Mouse (Mus musculus) embryonic fibroblast, embryonic 13.5 days (primary cell): ENCODE measurements around the gene Dgat2. TPM values are rescaled to one million over a fixed set of nuclear protein-coding genes. Genes with fewer than 3 reads are reported as not detected.

ENCODE experiments used
- H3K27ac ChIP-seq: 2 replicates; pipeline ENCODE4 v1.5.1; 2012; ENCODE audit warnings: low read length, control low read depth, inconsistent platforms; ENCODE audit not compliant: insufficient read depth
- H3K4me1 ChIP-seq: 2 replicates; pipeline ENCODE4 v1.6.1; 2011; ENCODE audit warnings: low read length; ENCODE audit not compliant: control insufficient read depth, insufficient read depth
- H3K4me3 ChIP-seq: 2 replicates; pipeline ENCODE4 v1.5.1; 2011; ENCODE audit warnings: mild to moderate bottlenecking, control low read depth, low read length; ENCODE audit not compliant: insufficient read depth
- CTCF ChIP-seq: IDR thresholded peaks from 2 replicates; pipeline ENCODE4 v1.5.1; 2011; ENCODE audit warnings: mild to moderate bottlenecking, control low read depth, low read length, moderate library complexity, borderline replicate concordance; ENCODE audit not compliant: insufficient read depth
- POLR2A ChIP-seq: IDR thresholded peaks from 2 replicates; pipeline ENCODE4 v1.6.1; 2011; ENCODE audit warnings: low read depth, mild to moderate bottlenecking, control low read depth, low read length, moderate library complexity
- polyA plus RNA-seq: library from polyadenylated mRNA; stranded (reverse); fragments of >200 nt; gene quantifications from 2 replicates; pipeline ENCODE4 v1.2.4, GENCODE M21; 2011; ENCODE audit warnings: low read depth; ENCODE audit not compliant: missing spikeins, insufficient read length

Dgat2 gene
- polyA plus RNA-seq, result 2.9 and 4.7 TPM in 2 replicates

- peak within 1 kb of the TSS; percentile 57 for H3K4me3 ChIP-seq
- no peaks in the 10 kb centered on the region for H3K4me1 ChIP-seq
- no peak within 1 kb of the TSS for H3K27ac ChIP-seq
- TF ChIP-seq CTCF, result no peak
- peak; percentile 99 for TF ChIP-seq POLR2A
Measured at GRCm38 (mm10) chr7:99182432-99183172, at the start of gene Dgat2. TSS of gene Dgat2 (minus strand) at chr7:99182719.

- no peaks in the 10 kb centered on the region for H3K4me1 ChIP-seq
- TF ChIP-seq POLR2A (no peak), CTCF (no peak)
- no peak overlapping the region for H3K27ac ChIP-seq
- no peak overlapping the region for H3K4me3 ChIP-seq
Measured at GRCm38 (mm10) chr7:99230061-99230747, 47.7 kb upstream of the Dgat2 start.

- no peak for TF ChIP-seq POLR2A
- TF ChIP-seq CTCF, result peak; percentile 65; the same call in 1 of the 2 replicates
- H3K4me3 ChIP-seq, result no peak overlapping the region
- H3K4me1 ChIP-seq, result no peaks in the 10 kb centered on the region
- no peak overlapping the region for H3K27ac ChIP-seq
Measured at GRCm38 (mm10) chr7:99229411-99229810, 46.9 kb upstream of the Dgat2 start.

- no peak overlapping the region for H3K4me3 ChIP-seq
- no peaks in the 10 kb centered on the region for H3K4me1 ChIP-seq
- no peak for TF ChIP-seq CTCF
- TF ChIP-seq POLR2A, result no peak
- H3K27ac ChIP-seq, result no peak overlapping the region
Measured at GRCm38 (mm10) chr7:99228825-99229224, 46.3 kb upstream of the Dgat2 start.

GRCm38 (mm10) chr7:99227267-99227666 is 44.7 kb upstream of the Dgat2 start:
- TF ChIP-seq CTCF (no peak), POLR2A (no peak)
- no peak overlapping the region for H3K27ac ChIP-seq
- H3K4me3 ChIP-seq, result no peak overlapping the region
- no peaks in the 10 kb centered on the region for H3K4me1 ChIP-seq

GRCm38 (mm10) chr7:99226662-99227061 is 44.1 kb upstream of the Dgat2 start:
- H3K4me1 ChIP-seq, result no peaks in the 10 kb centered on the region
- TF ChIP-seq CTCF, result no peak
- no peak for TF ChIP-seq POLR2A
- no peak overlapping the region for H3K27ac ChIP-seq
- H3K4me3 ChIP-seq, result no peak overlapping the region

- no peak for TF ChIP-seq POLR2A
- no peak for TF ChIP-seq CTCF
- H3K27ac ChIP-seq, result no peak overlapping the region
Measured at GRCm38 (mm10) chr7:99225421-99225820, 42.9 kb upstream of the Dgat2 start.

GRCm38 (mm10) chr7:99224648-99225190 is 42.2 kb upstream of the Dgat2 start:
- H3K4me1 ChIP-seq, result no peaks in the 10 kb centered on the region
- H3K4me3 ChIP-seq, result no peak overlapping the region
- H3K27ac ChIP-seq, result no peak overlapping the region
- TF ChIP-seq POLR2A (no peak), CTCF (no peak)

More at GRCm38 (mm10) chr7:99225421-99225820, 42.9 kb upstream of the Dgat2 start:
- Histone ChIP-seq H3K4me1 (no peaks in the 10 kb centered on the region), H3K4me3 (no peak overlapping the region)

- no peak for TF ChIP-seq POLR2A
- peak; percentile 8; the same call in 1 of the 2 replicates for TF ChIP-seq CTCF
- Histone ChIP-seq H3K4me3 (no peak overlapping the region), H3K4me1 (no peaks in the 10 kb centered on the region), H3K27ac (no peak overlapping the region)
Measured at GRCm38 (mm10) chr7:99224225-99224624, 41.7 kb upstream of the Dgat2 start.
